Mouse (Mus musculus) small intestine, adult 2 months (tissue): ENCODE data around the gene Timd2.

Experiments
- CTCF ChIP-seq: fragments of 200-500 bp; IDR thresholded peaks from 2 replicates; pipeline ENCODE4 v1.5.1; 2012; ENCODE audit warnings: low read depth, mild to moderate bottlenecking, control low read depth, inconsistent platforms, low read length, moderate library complexity, mixed read lengths; ENCODE audit not compliant: insufficient replicate concordance, insufficient read length; ENCODE audit errors: extremely low read depth
- POLR2A ChIP-seq: fragments of 200-500 bp; IDR thresholded peaks from 2 replicates; pipeline ENCODE4 v1.6.1; 2012; ENCODE audit warnings: low read depth, mild to moderate bottlenecking, control low read depth, inconsistent platforms, low read length, moderate library complexity

DNA sequence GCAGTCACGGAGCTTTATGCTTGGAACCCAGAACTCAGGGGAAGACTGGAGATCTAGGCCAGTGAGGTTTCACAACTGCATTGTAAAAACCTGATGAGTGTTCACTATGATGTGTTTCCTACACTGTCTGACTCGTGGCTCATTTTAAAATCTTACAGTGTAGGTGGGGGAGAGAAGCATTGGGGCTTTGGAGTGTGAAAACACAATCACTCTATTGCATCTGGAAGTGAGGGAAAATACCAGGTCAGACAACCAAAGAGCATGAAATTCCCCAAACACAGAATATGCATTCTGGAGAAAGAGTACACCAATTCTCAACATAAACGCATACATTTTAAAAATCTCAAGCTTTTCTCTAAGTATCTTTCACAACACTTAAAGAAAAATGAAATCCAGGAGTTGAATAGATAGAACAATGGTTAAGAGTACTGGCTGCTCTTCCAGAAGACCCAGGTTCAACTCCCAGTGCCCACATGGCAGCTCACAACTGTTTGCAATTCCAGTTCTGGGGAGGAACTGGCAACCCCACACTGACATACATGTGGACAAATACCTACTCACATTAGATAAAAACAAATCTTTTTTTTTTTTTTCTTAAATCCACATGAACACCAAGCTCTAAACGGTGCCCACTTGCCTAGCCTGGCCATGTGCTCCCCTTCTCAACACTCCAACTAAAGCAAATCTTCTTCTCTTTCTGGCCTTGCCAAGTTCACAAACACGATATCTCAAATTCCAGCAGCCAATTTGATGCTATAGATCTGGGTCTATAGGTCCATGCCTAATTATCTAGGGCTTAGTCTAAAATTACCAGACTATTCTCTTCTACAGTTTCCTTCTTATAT is 9.2 kb downstream of the Timd2 start:
- no peak for TF ChIP-seq CTCF
- no peak for TF ChIP-seq POLR2A
